Mouse (Mus musculus) midbrain, embryonic 13.5 days (tissue): ENCODE data around the gene Pick1. TPM values are rescaled to one million over a fixed set of nuclear protein-coding genes. Genes with fewer than 3 reads are reported as not detected.
"Not testable (repeated sequence)": the region's sequence is repeated elsewhere in the genome, so short reads cannot be mapped to it uniquely, and the experiment has no call there.

Experiments used
- ATAC-seq: fragments of 200-750 bp; cut with Nextera tagmentation; 2 replicates; pipeline ENCODE4 v1.8.0; 2017; ENCODE audit warnings: mild to moderate bottlenecking, moderate TSS enrichment, moderate library complexity
- H3K27ac ChIP-seq: fragments of 300-500 bp; sonication (generic); 2 replicates; pipeline ENCODE4 v1.5.1; 2015; ENCODE audit warnings: inconsistent platforms, mild to moderate bottlenecking, moderate library complexity
- H3K27me3 ChIP-seq: fragments of 300-500 bp; sonication (generic); 2 replicates; pipeline ENCODE4 v1.6.1; 2015; ENCODE audit warnings: mild to moderate bottlenecking, inconsistent platforms
- H3K36me3 ChIP-seq: fragments of 300-500 bp; sonication (generic); 2 replicates; pipeline ENCODE4 v1.6.1; 2015; ENCODE audit warnings: mild to moderate bottlenecking, inconsistent platforms
- H3K4me1 ChIP-seq: fragments of 300-500 bp; sonication (generic); replicated peaks from 2 replicates; pipeline ENCODE4 v1.6.1; 2015; ENCODE audit warnings: inconsistent platforms
- H3K4me2 ChIP-seq: fragments of 300-500 bp; sonication (generic); replicated peaks from 2 replicates; pipeline ENCODE4 v1.6.1; 2015; ENCODE audit warnings: moderate library complexity, mild to moderate bottlenecking, inconsistent platforms
- H3K4me3 ChIP-seq: fragments of 300-500 bp; sonication (generic); replicated peaks from 2 replicates; pipeline ENCODE4 v1.5.1; 2015; ENCODE audit warnings: mild to moderate bottlenecking, inconsistent platforms
- H3K9ac ChIP-seq: fragments of 300-500 bp; sonication (generic); replicated peaks from 2 replicates; pipeline ENCODE4 v1.6.1; 2015; ENCODE audit warnings: mild to moderate bottlenecking, inconsistent platforms
- H3K9me3 ChIP-seq: fragments of 300-500 bp; sonication (generic); 2 replicates; pipeline ENCODE4 v1.6.1; 2016; ENCODE audit warnings: mild to moderate bottlenecking, inconsistent platforms
- WGBS: fragments of 180-500 bp; shearing (Covaris S2); methylation state at CpG from one replicate; pipeline ENCODE4 v1.1.7; 2015; 5-methylcytosine and 5-hydroxymethylcytosine counted together
- polyA plus RNA-seq: library from polyadenylated mRNA; unstranded; fragments of >200 nt; fragmentation: Nextera tagmentation; extraction: Ambion mirVana; gene quantifications from 2 replicates; pipeline ENCODE4 v1.2.1, GENCODE M21; 2015

The Pick1 gene
- polyA plus RNA-seq, 1 experiment from 2014 or later = 86.8 TPM

GRCm38 (mm10) chr15:79202575-79202974 is 26.4 kb upstream of the Pick1 start:
- H3K4me2 ChIP-seq = no peak overlapping the region
- peaks cover 27% of the 10 kb centered on the region for H3K4me1 ChIP-seq
- no peak overlapping the region for H3K9ac ChIP-seq

GRCm38 (mm10) chr15:79208211-79208610 is 20.8 kb upstream of the Pick1 start:
- no peak for ATAC-seq
- Histone ChIP-seq H3K27me3 (no peaks in the 10 kb centered on the region), H3K27ac (no peak overlapping the region), H3K9ac (no peak overlapping the region), H3K36me3 (no peaks in the 10 kb centered on the region), H3K4me2 (no peak overlapping the region), H3K4me1 (no peaks in the 10 kb centered on the region), H3K4me3 (no peak overlapping the region), H3K9me3 (no peaks in the 10 kb centered on the region)
- WGBS = 80% methylated on average over 6 of the region's 6 CpGs

More at GRCm38 (mm10) chr15:79202575-79202974, 26.4 kb upstream of the Pick1 start:
- H3K27me3 ChIP-seq = no peaks in the 10 kb centered on the region
- H3K36me3 ChIP-seq = no peaks in the 10 kb centered on the region
- ATAC-seq = peak; percentile 65
- 34% methylated on average over 10 of the region's 10 CpGs for WGBS
- H3K27ac ChIP-seq = peak overlapping the region; percentile 80
- no peak overlapping the region for H3K4me3 ChIP-seq
- no peaks in the 10 kb centered on the region for H3K9me3 ChIP-seq

- Histone ChIP-seq H3K36me3 (no peaks in the 10 kb centered on the region), H3K9ac (no peak overlapping the region), H3K4me1 (no peaks in the 10 kb centered on the region), H3K4me3 (no peak overlapping the region), H3K27me3 (no peaks in the 10 kb centered on the region), H3K9me3 (no peaks in the 10 kb centered on the region), H3K27ac (no peak overlapping the region), H3K4me2 (no peak overlapping the region)
- no peak for ATAC-seq
- 79% methylated on average over 27 of the region's 27 CpGs for WGBS
Measured at GRCm38 (mm10) chr15:79208758-79209439, 20.1 kb upstream of the Pick1 start.

- Histone ChIP-seq H3K4me1 (no peaks in the 10 kb centered on the region), H3K4me3 (no peak overlapping the region), H3K9ac (no peak overlapping the region), H3K9me3 (no peaks in the 10 kb centered on the region), H3K36me3 (no peaks in the 10 kb centered on the region), H3K27me3 (no peaks in the 10 kb centered on the region), H3K27ac (no peak overlapping the region), H3K4me2 (no peak overlapping the region)
- no peak for ATAC-seq
- 79% methylated on average over 2 of the region's 2 CpGs for WGBS
Measured at GRCm38 (mm10) chr15:79210357-79210756, 18.6 kb upstream of the Pick1 start.

GRCm38 (mm10) chr15:79212750-79213446 is 16.1 kb upstream of the Pick1 start:
- no peaks in the 10 kb centered on the region for H3K4me1 ChIP-seq
- H3K4me2 ChIP-seq = no peak overlapping the region
- no peaks in the 10 kb centered on the region for H3K27me3 ChIP-seq
- ATAC-seq = no peak
- WGBS = 88% methylated on average over 26 of the region's 26 CpGs
- no peak overlapping the region for H3K27ac ChIP-seq
- no peak overlapping the region for H3K4me3 ChIP-seq
- no peaks in the 10 kb centered on the region for H3K36me3 ChIP-seq
- H3K9me3 ChIP-seq = no peaks in the 10 kb centered on the region
- H3K9ac ChIP-seq = no peak overlapping the region

- H3K27ac ChIP-seq = no peak overlapping the region
- H3K36me3 ChIP-seq = no peaks in the 10 kb centered on the region
- WGBS = 72% methylated on average over 6 of the region's 6 CpGs
- H3K4me2 ChIP-seq = no peak overlapping the region
- H3K27me3 ChIP-seq = no peaks in the 10 kb centered on the region
- no peak overlapping the region for H3K9ac ChIP-seq
- H3K4me3 ChIP-seq = no peak overlapping the region
- ATAC-seq = no peak
- H3K4me1 ChIP-seq = no peaks in the 10 kb centered on the region
- no peaks in the 10 kb centered on the region for H3K9me3 ChIP-seq
Measured at GRCm38 (mm10) chr15:79213591-79213990, 15.4 kb upstream of the Pick1 start.

- no peak for ATAC-seq
- no peak overlapping the region for H3K4me2 ChIP-seq
- H3K4me3 ChIP-seq = no peak overlapping the region
- H3K36me3 ChIP-seq = no peaks in the 10 kb centered on the region
- 73% methylated on average over 3 of the region's 3 CpGs for WGBS
- no peaks in the 10 kb centered on the region for H3K27me3 ChIP-seq
- H3K9ac ChIP-seq = no peak overlapping the region
- no peaks in the 10 kb centered on the region for H3K9me3 ChIP-seq
- no peak overlapping the region for H3K27ac ChIP-seq
- 0 out of 2 replicates have a peak, but pooled peaks cover 5% of the 10 kb centered on the region for H3K4me1 ChIP-seq
Measured at GRCm38 (mm10) chr15:79216191-79216590, 12.8 kb upstream of the Pick1 start.

- ATAC-seq = no peak
- Histone ChIP-seq H3K4me1 (peaks cover 14% of the 10 kb centered on the region), H3K4me3 (no peak overlapping the region), H3K27ac (no peak overlapping the region), H3K36me3 (no peaks in the 10 kb centered on the region), H3K9ac (0 out of 2 replicates have a peak overlapping the region, but pooled peaks have one; percentile 39), H3K4me2 (no peak overlapping the region), H3K27me3 (peaks cover 3% of the 10 kb centered on the region; the same call in 1 of the 2 replicates), H3K9me3 (no peaks in the 10 kb centered on the region)
- 0% methylated on average over 1 of the region's 1 CpGs for WGBS
Measured at GRCm38 (mm10) chr15:79219572-79219971, 9.4 kb upstream of the Pick1 start.

GRCm38 (mm10) chr15:79223641-79224040 is 5.3 kb upstream of the Pick1 start:
- 3% methylated on average over 5 of the region's 5 CpGs for WGBS
- no peaks in the 10 kb centered on the region for H3K36me3 ChIP-seq
- ATAC-seq = no peak
- no peaks in the 10 kb centered on the region for H3K9me3 ChIP-seq
- peaks cover 21% of the 10 kb centered on the region for H3K4me1 ChIP-seq
- H3K27ac ChIP-seq = no peak overlapping the region
- 0 out of 2 replicates have a peak overlapping the region, but pooled peaks have one; percentile 3 for H3K9ac ChIP-seq
- H3K4me2 ChIP-seq = no peak overlapping the region
- H3K4me3 ChIP-seq = no peak overlapping the region
- peaks cover 3% of the 10 kb centered on the region; the same call in 1 of the 2 replicates for H3K27me3 ChIP-seq

GRCm38 (mm10) chr15:79224685-79225084 is 4.3 kb upstream of the Pick1 start:
- Histone ChIP-seq H3K9ac (0 out of 2 replicates have a peak overlapping the region, but pooled peaks have one; percentile 28), H3K4me2 (peak overlapping the region; percentile 5; the same call in 1 of the 2 replicates), H3K4me1 (peaks cover 21% of the 10 kb centered on the region), H3K9me3 (no peaks in the 10 kb centered on the region), H3K4me3 (no peak overlapping the region), H3K27me3 (peaks cover 3% of the 10 kb centered on the region; the same call in 1 of the 2 replicates), H3K36me3 (no peaks in the 10 kb centered on the region), H3K27ac (no peak overlapping the region)
- ATAC-seq = peak; percentile 49
- WGBS = 2% methylated on average over 5 of the region's 5 CpGs

- not testable (repeated sequence) for H3K27ac ChIP-seq, H3K9me3 ChIP-seq, ATAC-seq, H3K9ac ChIP-seq, H3K4me2 ChIP-seq, H3K27me3 ChIP-seq, H3K4me3 ChIP-seq, H3K36me3 ChIP-seq
- peaks cover 29% of the 10 kb centered on the region for H3K4me1 ChIP-seq
- 76% methylated on average over 2 of the region's 2 CpGs for WGBS
Measured at GRCm38 (mm10) chr15:79225780-79226179, 3.2 kb upstream of the Pick1 start.

- H3K27me3 ChIP-seq = no peaks in the 10 kb centered on the region
- no peak overlapping the region for H3K9ac ChIP-seq
- peaks cover 83% of the 10 kb centered on the region for H3K36me3 ChIP-seq
- H3K4me2 ChIP-seq = no peak overlapping the region
- no peak for ATAC-seq
- 89% methylated on average over 9 of the region's 9 CpGs for WGBS
- no peak overlapping the region for H3K4me3 ChIP-seq
- peaks cover 3% of the 10 kb centered on the region for H3K4me1 ChIP-seq
- H3K9me3 ChIP-seq = no peaks in the 10 kb centered on the region
- H3K27ac ChIP-seq = no peak overlapping the region
Measured at GRCm38 (mm10) chr15:79235268-79235667, 6.3 kb downstream of the Pick1 start.
